Mouse (Mus musculus) common myeloid progenitor, adult 5-6 weeks (primary cell): ENCODE measurements at regions not wholly inside any gene's neighbourhood (a gene's known extent, or its start where the extent isn't known, plus 50 kb on each side); places are given as distances from the start of the nearest gene placed in this dataset.
A peak's percentile ranks its signal among the peaks of the same experiment; 100 is the strongest.
"Not testable (repeated sequence)": the region's sequence is repeated elsewhere in the genome, so short reads cannot be mapped to it uniquely, and the experiment has no call there.

Source experiments
- ATAC-seq: replicated peaks from 2 replicates; pipeline ENCODE4 v1.8.0; 2016; ENCODE audit warnings: low read depth, mild to moderate bottlenecking, moderate TSS enrichment, inconsistent platforms; ENCODE audit not compliant: poor library complexity, severe bottlenecking

GRCm38 (mm10) chr2:3864872-3865271 lies 152.6 kb upstream of the Frmd4a start:
- no peak for ATAC-seq

GRCm38 (mm10) chr2:3866736-3867135 lies 150.8 kb upstream of the Frmd4a start:
- not testable (repeated sequence) for ATAC-seq

- no peak for ATAC-seq
These were observed 147.8 kb upstream of the Frmd4a start for GRCm38 (mm10) chr2:3869701-3870100.

- no peak for ATAC-seq
These were observed 145.8 kb upstream of the Frmd4a start for GRCm38 (mm10) chr2:3871748-3872147.

GRCm38 (mm10) chr2:3887000-3887399 lies 130.5 kb upstream of the Frmd4a start:
- ATAC-seq = no peak

GRCm38 (mm10) chr2:3887845-3888433 lies 129.6 kb upstream of the Frmd4a start:
- ATAC-seq = no peak

GRCm38 (mm10) chr2:3889381-3889780 lies 128.1 kb upstream of the Frmd4a start:
- no peak for ATAC-seq

- no peak for ATAC-seq
These were observed 127.1 kb upstream of the Frmd4a start for GRCm38 (mm10) chr2:3890462-3890861.

- no peak for ATAC-seq
These were observed 110.5 kb upstream of the Frmd4a start for GRCm38 (mm10) chr2:3907026-3907425.

- no peak for ATAC-seq
These were observed 109.3 kb upstream of the Frmd4a start for GRCm38 (mm10) chr2:3908192-3908591.

- ATAC-seq = peak; percentile 88
These were observed 107.2 kb upstream of the Frmd4a start for GRCm38 (mm10) chr2:3910086-3910891.

- ATAC-seq = no peak
These were observed 102.4 kb upstream of the Frmd4a start for GRCm38 (mm10) chr2:3915141-3915540.

GRCm38 (mm10) chr2:3916365-3916764 lies 101.2 kb upstream of the Frmd4a start:
- 0 out of 2 replicates have a peak, but pooled peaks have one; percentile 45 for ATAC-seq

- ATAC-seq = no peak
These were observed 99.4 kb upstream of the Frmd4a start for GRCm38 (mm10) chr2:3918156-3918555.

GRCm38 (mm10) chr2:3919893-3920292 lies 97.6 kb upstream of the Frmd4a start:
- ATAC-seq = no peak

- ATAC-seq = peak; percentile 90
These were observed 96.4 kb upstream of the Frmd4a start for GRCm38 (mm10) chr2:3921084-3921483.

GRCm38 (mm10) chr2:3922739-3923138 lies 94.8 kb upstream of the Frmd4a start:
- peak; percentile 83 for ATAC-seq

GRCm38 (mm10) chr2:3924696-3925095 lies 92.8 kb upstream of the Frmd4a start:
- ATAC-seq = no peak

- no peak for ATAC-seq
These were observed 92.3 kb upstream of the Frmd4a start for GRCm38 (mm10) chr2:3925199-3925598.

- no peak for ATAC-seq
These were observed 91.4 kb upstream of the Frmd4a start for GRCm38 (mm10) chr2:3926129-3926528.

GRCm38 (mm10) chr2:3927141-3927810 lies 90.2 kb upstream of the Frmd4a start:
- no peak for ATAC-seq
